Mouse (Mus musculus) gastrocnemius, adult 2 months (tissue): Measurements from ENCODE around the gene Tspan33. TPM values are rescaled to one million over a fixed set of nuclear protein-coding genes. Genes with fewer than 3 reads are reported as not detected.
A peak's percentile ranks its signal among the peaks of the same experiment; 100 is the strongest.
"Not testable (repeated sequence)": the region's sequence is repeated elsewhere in the genome, so short reads cannot be mapped to it uniquely, and the experiment has no call there.

Source experiments
- DNase-seq: peaks from one replicate; pipeline ENCODE4 v3.0.0; 2022
- H3K27ac ChIP-seq: fragments of 200-600 bp; 2 replicates; pipeline ENCODE4 v1.8.1; 2022; ENCODE audit warnings: mild to moderate bottlenecking
- H3K4me3 ChIP-seq: fragments of 200-600 bp; 2 replicates; pipeline ENCODE4 v1.8.1; 2022; ENCODE audit warnings: mild to moderate bottlenecking, moderate library complexity
- CTCF ChIP-seq: fragments of 200-600 bp; IDR thresholded peaks from 2 replicates; pipeline ENCODE4 v1.8.1; 2022; ENCODE audit warnings: antibody characterized with exemption, mild to moderate bottlenecking, moderate library complexity
- intact Hi-C: fragments of 180-260 bp; cut with DNase I; formaldehyde crosslinking; loops from one replicate; pipeline ENCODE4 v1.15.1; 2025
- total RNA-seq, 2 experiments: library from RNA; stranded (reverse); gene quantifications; 2 replicates each; pipeline ENCODE4 v1.2.3; 2021

Tspan33 gene
- total RNA-seq, 2 experiments from 2014 or later: 1.9 to 2.8 TPM

GRCm38 (mm10) chr6:29735689-29736451 lies 41.8 kb downstream of the Tspan33 start:
- TF ChIP-seq CTCF: no peak
- DNase-seq: peak; percentile 79
- intact Hi-C loops: no loop called here
- Histone ChIP-seq H3K4me3 (peak overlapping the region; percentile 96), H3K27ac (peak overlapping the region; percentile 86)

GRCm38 (mm10) chr6:29736610-29737458 lies 42.8 kb downstream of the Tspan33 start:
- intact Hi-C loops: no loop called here
- Histone ChIP-seq H3K4me3 (peak overlapping the region; percentile 96), H3K27ac (peak overlapping the region; percentile 86)
- no peak for DNase-seq
- TF ChIP-seq CTCF: no peak

- no peak for TF ChIP-seq CTCF
These were observed 57.6 kb downstream of the Tspan33 start for GRCm38 (mm10) chr6:29751466-29752152.

GRCm38 (mm10) chr6:29753336-29753735 lies 59.3 kb downstream of the Tspan33 start:
- intact Hi-C loops: no loop called here
- no peak for TF ChIP-seq CTCF
- no peak overlapping the region for H3K27ac ChIP-seq
- no peak for DNase-seq
- no peak overlapping the region for H3K4me3 ChIP-seq

More at GRCm38 (mm10) chr6:29751466-29752152, 57.6 kb downstream of the Tspan33 start:
- Histone ChIP-seq H3K27ac (no peak overlapping the region), H3K4me3 (no peak overlapping the region)
- intact Hi-C loops: no loop called here
- DNase-seq: no peak

- DNase-seq: no peak
- intact Hi-C loops: no loop called here
- no peak overlapping the region for H3K27ac ChIP-seq
- no peak for TF ChIP-seq CTCF
- no peak overlapping the region for H3K4me3 ChIP-seq
These were observed 62.0 kb downstream of the Tspan33 start for GRCm38 (mm10) chr6:29756001-29756400.

- TF ChIP-seq CTCF: no peak
- Histone ChIP-seq H3K4me3 (no peak overlapping the region), H3K27ac (no peak overlapping the region)
- intact Hi-C loops: no loop called here
- no peak for DNase-seq
These were observed 62.5 kb downstream of the Tspan33 start for GRCm38 (mm10) chr6:29756476-29756875.

- H3K27ac ChIP-seq: no peak overlapping the region
- intact Hi-C loops: loop anchor here (2.0 kb wide), 1 partner anchor 46 kb away; no protein-coding TSS in a partner anchor
- peak; percentile 94 for TF ChIP-seq CTCF
- H3K4me3 ChIP-seq: no peak overlapping the region
- DNase-seq: peak; percentile 74
These were observed 64.4 kb downstream of the Tspan33 start for GRCm38 (mm10) chr6:29758417-29758816.

- no peak for DNase-seq
- no peak for TF ChIP-seq CTCF
- intact Hi-C loops: loop anchor here (2.0 kb wide), 1 partner anchor 46 kb away; no protein-coding TSS in a partner anchor
- H3K27ac ChIP-seq: no peak overlapping the region
- H3K4me3 ChIP-seq: no peak overlapping the region
These were observed 65.1 kb downstream of the Tspan33 start for GRCm38 (mm10) chr6:29759012-29759679.

- H3K27ac ChIP-seq, DNase-seq, H3K4me3 ChIP-seq, intact Hi-C loops: not testable (repeated sequence)
These were observed 66.4 kb downstream of the Tspan33 start for GRCm38 (mm10) chr6:29760397-29760796.

GRCm38 (mm10) chr6:29761282-29761681 lies 67.3 kb downstream of the Tspan33 start:
- H3K4me3 ChIP-seq: no peak overlapping the region
- no peak overlapping the region for H3K27ac ChIP-seq
- DNase-seq: no peak
- TF ChIP-seq CTCF: no peak
- intact Hi-C loops: no loop called here

- no peak overlapping the region for H3K4me3 ChIP-seq
- H3K27ac ChIP-seq: no peak overlapping the region
- DNase-seq: peak; percentile 36
- peak; percentile 68 for TF ChIP-seq CTCF
- intact Hi-C loops: no loop called here
These were observed 68.5 kb downstream of the Tspan33 start for GRCm38 (mm10) chr6:29762524-29762923.

- Histone ChIP-seq H3K4me3 (no peak overlapping the region), H3K27ac (no peak overlapping the region)
- intact Hi-C loops: loop anchor here (2.0 kb wide), 1 partner anchor 52 kb away; no protein-coding TSS in a partner anchor
- no peak for DNase-seq
- no peak for TF ChIP-seq CTCF
These were observed 72.9 kb downstream of the Tspan33 start for GRCm38 (mm10) chr6:29766874-29767273.

Other genes starting within 250 kb of the Tspan33 start
- gene Atp6v1f, start 226.5 kb upstream of the Tspan33 start, total RNA-seq: 100 to 1,000 TPM; 110 to 112 TPM
- not detected for gene Atp6v1fnb, start 222.8 kb upstream of the Tspan33 start, total RNA-seq
- 1 to 10 TPM; 3.8 to 4.0 TPM for gene Kcp, start 186.3 kb upstream of the Tspan33 start, total RNA-seq
- 1 to 10 TPM; 1.1 to 3.8 TPM for gene Irf5, start 167.6 kb upstream of the Tspan33 start, total RNA-seq
- 10 to 100 TPM; 34.4 to 40.6 TPM for gene Tnpo3, start 84.3 kb upstream of the Tspan33 start, total RNA-seq
- gene Smo, start 41.3 kb downstream of the Tspan33 start, total RNA-seq: 1 to 10 TPM; 2.8 to 5.0 TPM
- 10 to 100 TPM; 14.7 to 20.3 TPM for gene Ahcyl2, start 73.8 kb downstream of the Tspan33 start, total RNA-seq
- gene Strip2, start 222.8 kb downstream of the Tspan33 start, total RNA-seq: under 1 TPM; 0.78 to 0.87 TPM